Mouse (Mus musculus) megakaryocyte-erythroid progenitor cell, adult 5-6 weeks (primary cell): ENCODE data around the gene Scap. TPM values are rescaled to one million over a fixed set of nuclear protein-coding genes. Genes with fewer than 3 reads are reported as not detected.

Experiments
- ATAC-seq: replicated peaks from 2 replicates; pipeline ENCODE4 v1.8.0; 2016; ENCODE audit warnings: mild to moderate bottlenecking, inconsistent platforms; ENCODE audit not compliant: severe bottlenecking, poor library complexity, low FRiP score, low TSS enrichment
- total RNA-seq, 2 experiments: library from RNA; stranded (forward) in 1 of 2; stranded (reverse) in 1 of 2; fragments of 200-1000, 215-1000 nt in 1 of 2; fragments of >200 nt in 1 of 2; fragmentation: Nextera tagmentation in 1 of 2; gene quantifications; 2 replicates each; pipeline ENCODE4 v1.2.3; 2014 to 2017

Gene Scap
- total RNA-seq (2014; fragmentation: Nextera tagmentation) (35.0 and 48.5 TPM in 2 replicates), total RNA-seq (2017) (20.3 and 60.7 TPM in 2 replicates)

DNA sequence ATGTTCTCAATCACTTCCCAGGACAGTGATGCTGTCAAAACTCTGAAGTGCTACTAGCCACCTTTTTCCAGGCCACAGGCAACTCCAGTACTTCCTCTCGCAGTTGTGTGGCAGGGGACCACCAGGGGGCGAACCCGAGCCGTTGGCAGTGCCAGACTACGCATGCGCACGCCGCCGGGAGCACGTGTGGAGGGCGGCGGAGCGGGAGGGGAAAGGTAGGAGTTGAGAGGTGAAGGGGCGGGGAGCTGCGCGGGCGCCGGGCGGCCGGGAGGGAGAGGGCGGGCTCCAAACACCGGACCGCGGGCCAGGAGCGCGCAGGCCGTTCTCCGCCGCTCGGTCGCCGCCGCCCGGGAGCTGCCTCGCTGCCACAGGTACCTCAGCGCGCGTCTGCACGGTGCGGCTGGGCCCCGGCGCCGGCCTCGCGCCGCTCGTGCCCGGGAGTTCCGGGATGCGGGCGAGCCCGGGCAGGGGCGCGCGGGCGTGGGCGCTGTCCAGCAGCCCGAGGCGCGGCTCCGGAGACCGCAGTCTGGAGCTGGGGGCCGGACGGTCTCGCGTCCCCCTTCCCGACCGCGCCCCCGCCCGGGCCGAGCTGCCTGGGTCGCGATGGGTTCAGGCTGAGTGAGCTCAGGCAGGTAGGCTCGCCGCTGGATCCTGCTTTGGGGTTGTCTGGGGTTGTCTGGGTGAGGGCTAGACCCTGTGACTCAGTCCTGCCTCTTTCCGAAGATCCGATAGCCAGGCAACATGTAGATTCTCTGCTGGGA is at the start of gene Scap:
Gene Scap (plus strand): TSS at position 154 of the 761 bp plus-strand sequence.
- peak; percentile 79 for ATAC-seq

DNA sequence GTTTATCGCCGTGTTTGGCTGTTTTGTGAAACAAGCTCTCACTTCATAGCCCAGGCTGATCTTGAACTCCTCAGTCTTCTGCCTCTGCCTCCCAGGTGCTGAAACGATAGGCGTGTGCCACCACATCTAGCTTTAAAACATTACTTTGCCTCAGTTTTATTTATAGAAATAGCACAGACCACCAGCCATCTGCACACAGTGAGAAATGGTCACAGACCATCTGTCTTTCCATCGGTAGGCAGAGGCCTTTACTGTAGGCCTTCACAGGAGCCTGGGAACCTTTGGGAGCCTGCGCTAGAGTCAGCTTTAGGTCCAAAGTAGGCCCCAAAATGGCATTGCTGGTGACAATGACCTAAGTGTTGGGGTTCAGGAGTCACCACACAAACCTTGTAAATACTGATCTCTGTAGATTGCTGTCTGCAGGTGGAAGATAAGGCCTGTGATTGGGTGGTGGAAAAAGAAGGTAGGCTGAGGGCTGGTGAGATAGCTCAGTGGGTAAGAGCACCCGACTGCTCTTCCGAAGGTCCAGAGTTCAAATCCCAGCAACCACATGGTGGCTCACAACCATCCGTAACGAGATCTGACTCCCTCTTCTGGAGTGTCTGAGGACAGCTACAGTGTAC is 48.9 kb upstream of the Scap start:
- ATAC-seq: no peak

DNA sequence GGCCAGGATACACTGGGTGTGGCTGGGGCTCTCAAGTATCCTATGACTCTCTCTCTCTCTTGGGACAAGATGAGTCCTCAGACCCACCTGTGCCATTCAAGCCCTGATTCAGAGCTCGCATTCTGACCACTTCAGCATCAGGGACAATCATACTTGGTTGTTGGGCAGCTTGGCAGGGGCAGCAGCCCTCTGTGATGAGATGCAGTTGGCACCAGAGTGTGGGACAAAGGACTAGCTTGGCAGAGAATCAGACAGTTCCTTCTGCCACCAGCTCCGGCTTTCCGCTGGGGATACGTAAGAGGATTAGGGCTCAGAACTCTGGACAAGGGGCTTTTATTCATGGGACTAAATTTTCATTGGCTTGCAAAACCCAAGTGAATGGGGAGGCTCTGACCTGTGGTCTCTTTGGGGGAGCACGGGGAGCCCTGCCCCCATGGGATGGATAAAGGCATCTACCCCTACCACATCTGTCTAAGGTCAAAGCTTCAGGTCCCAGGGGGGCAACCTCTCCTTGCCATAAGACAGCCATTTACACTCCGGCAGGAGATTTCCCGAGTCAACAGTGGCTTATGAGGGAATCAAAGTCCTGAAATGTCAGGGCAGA is 45.7 kb upstream of the Scap start:
- ATAC-seq: no peak

DNA sequence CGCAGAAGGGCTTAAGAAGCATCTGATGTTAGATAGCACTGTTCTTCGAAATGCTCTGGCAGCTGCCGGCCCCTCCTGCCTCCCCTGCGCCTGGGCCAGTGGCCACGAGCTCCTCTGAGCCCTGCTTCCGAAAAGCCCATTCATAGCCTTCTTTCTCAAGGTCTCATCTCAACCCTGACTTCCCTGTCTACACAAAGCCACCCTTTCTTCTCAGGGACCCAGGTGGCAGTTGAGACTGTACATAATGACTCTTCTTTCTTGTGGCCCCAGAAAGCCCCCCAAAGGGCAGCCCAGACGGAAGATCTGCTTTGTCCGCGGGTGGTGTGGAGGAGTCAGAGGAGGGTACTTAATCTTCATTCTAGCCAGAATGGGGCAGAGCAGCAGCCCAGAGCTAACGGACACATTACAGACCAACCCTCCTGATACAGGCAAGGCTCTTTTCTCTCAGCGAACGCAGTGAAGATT is 39.8 kb upstream of the Scap start:
- no peak for ATAC-seq

DNA sequence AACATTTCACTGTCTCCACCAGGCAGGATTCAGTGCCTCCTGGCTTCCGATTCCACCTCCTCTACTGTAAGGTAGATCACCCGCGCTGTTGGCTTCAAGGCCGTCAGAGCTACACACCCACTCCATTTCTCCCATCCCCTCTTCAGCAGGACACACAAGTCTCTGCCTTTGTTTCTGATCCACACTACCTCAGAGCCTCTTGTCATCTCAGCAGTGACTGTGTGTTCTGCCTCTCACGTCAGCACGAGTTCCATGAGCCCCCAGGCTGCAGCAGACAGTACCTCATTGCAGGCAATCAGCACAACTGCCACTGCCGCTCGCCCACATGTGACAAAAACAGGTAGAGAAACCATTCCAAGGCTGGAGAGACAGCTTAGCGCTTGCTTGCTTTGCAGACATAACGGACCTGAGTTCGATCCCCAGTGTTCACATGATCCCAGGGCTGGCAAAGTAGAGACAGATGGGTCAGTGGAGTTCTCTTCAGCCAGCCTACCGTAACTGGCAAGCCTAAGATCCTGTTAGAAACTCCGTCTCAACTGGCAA is 39.1 kb upstream of the Scap start:
- ATAC-seq: no peak

DNA sequence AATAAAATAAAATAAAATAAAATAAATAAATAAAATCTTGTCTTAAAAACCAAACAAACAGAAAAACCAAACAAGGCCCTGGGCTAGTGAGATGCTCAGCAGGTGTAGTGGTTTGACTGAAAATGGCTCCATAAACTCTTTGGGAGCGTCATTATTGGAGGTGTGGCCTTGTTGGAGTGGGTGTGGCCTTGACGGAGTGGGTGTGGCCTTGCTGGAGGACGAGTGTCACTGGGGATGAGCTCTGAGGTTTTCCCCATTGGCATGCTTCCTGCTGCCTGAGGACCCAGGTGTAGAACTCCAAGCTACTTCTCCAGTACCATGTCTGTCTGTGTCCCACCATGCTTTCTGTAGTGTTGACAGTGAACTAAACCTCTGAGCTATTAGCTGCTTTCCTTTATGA is 38.3 kb upstream of the Scap start:
- ATAC-seq: no peak

DNA sequence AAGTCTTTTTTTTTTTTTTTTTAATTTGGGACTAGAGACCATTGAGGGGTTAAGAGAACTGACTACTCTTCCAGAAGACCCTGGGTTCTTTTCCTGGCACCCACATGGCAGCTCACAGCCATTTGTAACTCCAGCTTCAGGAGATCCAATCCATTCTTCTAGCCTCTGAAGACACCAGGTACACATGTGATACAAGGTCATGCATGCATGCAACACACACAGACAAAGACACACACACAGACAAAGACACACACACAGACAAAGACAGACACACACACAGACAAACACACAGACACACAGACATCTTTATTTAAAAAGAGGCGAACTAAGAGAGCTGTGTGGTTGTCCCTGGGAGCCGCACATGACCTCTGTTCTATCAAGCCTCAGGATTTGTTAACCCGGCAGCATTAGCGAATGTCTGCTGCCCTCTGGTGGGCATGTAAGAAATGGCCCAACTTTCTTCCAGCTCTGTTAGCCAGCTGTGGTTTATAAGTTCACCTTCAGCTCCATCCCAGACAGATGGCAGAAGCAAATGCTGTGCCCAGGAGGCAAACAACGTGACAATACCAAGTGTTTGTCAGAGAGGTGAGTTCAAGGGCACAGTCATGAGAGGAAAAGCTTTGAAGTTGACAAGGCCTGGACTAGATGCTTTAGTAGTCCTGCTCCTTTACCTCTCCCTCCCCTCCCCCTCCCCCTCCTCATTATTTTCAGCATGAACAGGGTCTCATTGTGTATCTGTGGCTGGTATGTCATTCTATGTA is 36.0 kb upstream of the Scap start:
- ATAC-seq: peak; percentile 91

DNA sequence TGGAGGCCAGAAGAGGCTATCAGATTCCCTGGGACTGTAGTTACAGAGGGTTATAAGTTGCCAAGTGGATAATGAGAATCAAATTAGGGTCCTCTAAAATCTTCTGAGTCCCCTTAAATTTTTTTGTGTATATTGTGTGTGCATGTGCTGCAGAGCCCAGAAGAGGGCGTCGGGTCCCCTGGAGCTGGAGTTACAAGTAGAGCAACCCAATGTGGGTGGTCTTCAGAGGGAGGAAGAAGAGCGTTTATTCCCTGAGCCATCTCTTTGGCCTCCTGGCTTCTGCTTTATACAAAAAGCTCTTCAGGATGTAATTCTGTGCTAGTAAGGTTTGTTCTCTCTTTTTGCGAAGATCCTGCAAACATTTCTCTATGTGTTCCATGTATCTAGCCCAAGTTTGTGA is 28.6 kb upstream of the Scap start:
- 0 out of 2 replicates have a peak, but pooled peaks have one; percentile 32 for ATAC-seq

DNA sequence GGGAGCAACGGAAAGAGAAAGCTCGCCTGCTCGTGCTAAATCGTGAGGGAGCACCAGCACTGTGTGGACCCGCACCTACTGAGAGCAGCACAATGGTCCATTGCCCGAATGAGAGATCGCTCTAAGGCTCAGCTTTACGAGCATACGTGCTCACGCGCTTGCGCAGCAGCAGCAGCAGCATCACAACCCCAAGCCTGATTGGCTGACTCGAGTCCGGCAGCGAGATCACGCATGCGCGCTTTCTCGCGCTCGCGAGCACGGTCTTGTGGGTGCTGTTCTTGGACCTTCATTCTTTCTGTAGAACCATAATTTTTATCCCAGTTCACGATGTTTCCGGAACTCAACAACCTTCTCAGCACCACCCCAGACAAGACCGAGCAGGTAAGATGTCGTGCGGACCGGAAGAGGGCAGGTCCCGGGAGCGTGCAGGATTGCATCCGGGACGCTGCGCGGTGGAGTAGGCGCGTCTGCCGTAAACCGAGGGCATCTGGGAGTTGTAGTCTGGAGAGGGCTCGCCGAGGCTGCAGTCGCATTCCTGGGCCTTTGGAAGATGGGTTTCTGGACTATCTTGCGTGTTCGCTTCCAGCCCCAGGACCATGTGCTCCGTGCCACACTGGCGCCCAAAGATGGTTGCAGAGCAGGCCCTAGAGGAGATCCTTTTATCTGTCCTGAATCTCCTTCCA is 28.0 kb upstream of the Scap start, which contains the start of gene Elp6:
Gene Elp6 (plus strand): TSS at position 205 of the 683 bp plus-strand sequence.
- ATAC-seq: peak; percentile 96

DNA sequence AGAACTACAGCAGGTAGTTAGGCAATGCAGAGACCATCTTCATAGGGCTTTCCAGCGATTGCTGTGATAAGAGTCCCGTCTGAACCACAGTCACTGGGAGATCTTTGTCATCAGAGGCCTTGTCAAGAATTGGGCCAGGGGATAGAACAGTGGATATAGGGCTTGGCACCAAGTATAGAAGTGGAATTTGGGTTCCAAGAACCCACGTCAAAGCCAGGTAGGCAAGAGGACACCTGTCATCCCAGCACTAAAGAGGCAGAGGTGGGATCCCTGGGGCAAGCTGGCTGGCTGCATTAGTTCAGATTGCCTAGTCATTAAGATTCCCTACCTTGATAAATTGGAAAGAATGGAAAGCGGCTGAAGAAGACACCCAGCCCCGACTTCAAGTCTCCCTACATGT is 26.7 kb upstream of the Scap start:
- ATAC-seq: no peak

DNA sequence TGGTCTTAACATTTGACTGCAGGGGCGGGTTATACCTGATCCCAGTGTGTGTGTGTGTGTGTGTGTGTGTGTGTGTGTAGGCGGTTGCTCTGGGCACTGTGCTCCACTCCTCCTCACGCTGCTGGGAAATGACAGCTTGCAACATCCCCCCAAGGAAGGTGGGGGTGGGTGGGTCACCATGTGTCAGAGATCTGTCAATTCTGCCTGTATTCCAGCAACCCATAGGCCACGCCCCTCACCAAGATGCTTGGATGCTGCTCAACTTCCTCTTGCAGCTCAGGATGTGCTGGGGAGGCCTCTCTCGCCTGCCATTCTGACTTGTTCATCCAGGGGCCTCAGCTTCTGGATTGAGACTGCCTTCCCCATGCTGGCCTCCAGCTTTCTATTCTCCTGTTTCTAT is 18.4 kb upstream of the Scap start:
- no peak for ATAC-seq

DNA sequence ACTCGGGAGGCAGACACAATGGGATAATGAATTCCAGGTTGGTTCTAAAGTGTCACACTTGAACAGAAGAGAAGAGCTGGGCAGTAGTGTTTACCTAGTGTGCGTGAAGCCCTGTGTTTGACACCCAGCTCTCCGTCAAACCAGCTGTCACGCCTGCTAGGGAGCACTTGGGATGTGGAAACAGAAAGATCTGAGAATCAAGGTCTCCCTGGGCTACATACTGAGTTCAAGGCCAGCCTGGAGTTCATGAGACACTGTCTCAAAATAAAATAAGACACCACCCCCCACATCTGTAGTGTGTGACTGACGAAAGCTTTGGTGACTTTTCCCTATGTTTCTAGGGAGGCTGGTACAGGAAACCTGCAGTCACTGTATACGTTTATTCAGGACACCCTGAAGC is 17.7 kb upstream of the Scap start:
- ATAC-seq: no peak

DNA sequence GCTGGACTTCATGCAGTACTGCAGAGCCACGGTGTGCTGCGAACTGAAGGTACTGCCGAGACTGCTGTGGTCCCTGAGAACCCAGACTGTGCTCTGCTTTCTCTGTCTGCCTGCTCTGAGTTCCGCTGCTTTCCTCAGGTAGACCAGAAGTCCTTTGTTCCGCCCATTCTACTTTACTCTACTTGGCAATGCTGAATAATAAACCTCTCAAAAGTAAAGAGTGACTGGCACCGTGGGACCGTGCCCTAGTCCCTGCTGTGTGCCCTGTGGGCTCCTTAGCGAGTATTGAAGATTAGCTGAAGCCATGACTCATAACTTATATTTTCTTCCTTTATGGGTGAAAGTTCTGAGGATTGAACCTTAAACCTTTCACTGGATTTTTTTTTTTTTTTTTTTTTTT is 17.2 kb upstream of the Scap start:
- no peak for ATAC-seq

DNA sequence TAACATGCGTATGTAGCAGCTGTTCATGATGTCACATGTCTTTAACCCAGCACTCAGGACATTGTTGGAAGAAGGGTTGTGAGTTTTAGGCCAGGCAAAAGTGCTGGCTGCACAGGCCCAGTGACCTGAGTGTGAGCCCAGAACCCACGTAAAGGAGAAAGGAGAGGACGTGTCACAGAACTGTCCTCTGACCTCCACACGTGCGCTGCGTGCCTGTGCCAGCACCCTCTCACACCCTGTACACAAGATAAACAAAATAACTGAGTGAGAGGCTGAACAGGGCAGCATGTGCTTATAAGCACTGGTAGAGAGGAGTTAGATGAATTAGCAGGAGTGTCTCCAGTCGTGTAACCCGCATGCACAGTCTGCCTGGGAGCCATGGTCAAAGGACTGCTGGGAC is 16.6 kb upstream of the Scap start:
- ATAC-seq: no peak

DNA sequence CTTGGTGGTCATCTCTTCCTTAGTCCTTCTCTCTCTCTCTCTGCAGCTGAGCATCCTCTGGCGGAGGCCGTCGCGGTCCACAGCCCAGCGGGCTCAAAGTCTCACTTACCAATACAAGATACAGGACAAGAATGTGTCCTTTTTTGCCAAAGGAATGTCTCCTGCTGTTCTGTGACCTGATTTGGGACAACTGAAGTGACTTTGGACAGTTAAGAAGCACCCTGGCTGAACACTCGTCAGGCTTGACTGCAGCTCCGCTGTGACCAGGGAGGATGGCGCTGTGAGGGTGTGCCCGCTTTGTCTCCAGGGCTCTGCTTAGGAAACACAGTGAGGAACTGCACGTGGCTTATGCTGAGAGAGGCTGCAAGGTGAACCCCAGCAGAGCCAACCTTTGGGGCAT is 12.3 kb upstream of the Scap start:
- ATAC-seq: no peak

DNA sequence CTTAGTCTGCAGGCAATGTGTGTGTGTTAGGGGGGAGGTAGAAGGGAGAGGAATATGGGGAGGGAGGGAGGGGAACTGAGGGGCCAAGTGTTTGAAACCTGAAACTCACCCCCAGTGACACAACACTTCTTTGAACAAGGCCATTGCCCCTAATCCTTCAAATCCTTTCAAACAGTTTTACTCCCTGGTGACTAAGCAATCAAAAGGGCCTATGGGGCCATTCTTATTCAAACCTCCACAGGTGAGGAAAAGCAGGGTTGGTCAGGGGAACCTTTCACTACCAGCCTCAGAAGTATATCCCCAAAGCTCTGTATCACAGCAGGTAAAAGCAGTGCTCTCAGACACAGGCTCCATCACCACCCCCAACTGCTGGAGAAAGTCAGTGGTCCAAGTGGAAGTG is 10.1 kb upstream of the Scap start:
- no peak for ATAC-seq

DNA sequence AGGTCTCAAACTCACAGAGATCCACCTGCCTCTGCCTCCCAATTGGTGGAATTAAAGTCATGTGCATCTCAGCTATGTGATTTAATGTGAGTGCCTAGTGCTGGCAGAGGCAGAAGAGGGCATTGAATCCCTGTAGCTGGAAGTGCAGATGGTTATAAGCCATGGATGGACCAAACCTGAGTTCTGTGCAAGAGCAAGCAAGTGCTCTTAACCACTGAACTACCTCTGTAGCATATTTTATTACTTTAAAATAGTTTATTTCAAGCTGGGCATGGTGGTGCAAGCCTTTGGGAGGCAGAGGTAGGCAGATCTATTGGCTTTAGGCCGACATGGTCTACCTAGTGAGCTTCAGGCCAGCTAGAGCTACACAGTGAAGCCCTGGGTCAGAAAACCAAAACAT is 8.9 kb upstream of the Scap start:
- ATAC-seq: no peak

DNA sequence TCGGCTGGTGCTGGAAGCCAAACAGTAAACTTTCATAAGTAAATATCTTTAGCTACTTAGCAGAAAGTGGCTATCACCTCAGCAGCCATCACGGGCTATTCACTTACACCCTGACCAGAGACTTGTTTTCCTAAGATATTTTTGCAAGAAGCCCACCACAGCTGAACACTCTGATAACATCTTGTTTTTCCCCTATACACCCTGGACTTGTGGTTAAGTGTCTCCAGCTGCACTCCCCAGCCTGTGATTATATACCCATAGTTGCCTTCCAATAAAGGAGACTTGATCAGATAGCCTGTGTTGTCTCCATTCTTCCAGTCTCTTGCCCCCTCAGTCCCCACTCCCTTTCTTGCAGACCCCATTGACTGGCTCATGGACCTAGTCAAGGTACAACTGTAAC is 4.9 kb upstream of the Scap start:
- no peak for ATAC-seq

DNA sequence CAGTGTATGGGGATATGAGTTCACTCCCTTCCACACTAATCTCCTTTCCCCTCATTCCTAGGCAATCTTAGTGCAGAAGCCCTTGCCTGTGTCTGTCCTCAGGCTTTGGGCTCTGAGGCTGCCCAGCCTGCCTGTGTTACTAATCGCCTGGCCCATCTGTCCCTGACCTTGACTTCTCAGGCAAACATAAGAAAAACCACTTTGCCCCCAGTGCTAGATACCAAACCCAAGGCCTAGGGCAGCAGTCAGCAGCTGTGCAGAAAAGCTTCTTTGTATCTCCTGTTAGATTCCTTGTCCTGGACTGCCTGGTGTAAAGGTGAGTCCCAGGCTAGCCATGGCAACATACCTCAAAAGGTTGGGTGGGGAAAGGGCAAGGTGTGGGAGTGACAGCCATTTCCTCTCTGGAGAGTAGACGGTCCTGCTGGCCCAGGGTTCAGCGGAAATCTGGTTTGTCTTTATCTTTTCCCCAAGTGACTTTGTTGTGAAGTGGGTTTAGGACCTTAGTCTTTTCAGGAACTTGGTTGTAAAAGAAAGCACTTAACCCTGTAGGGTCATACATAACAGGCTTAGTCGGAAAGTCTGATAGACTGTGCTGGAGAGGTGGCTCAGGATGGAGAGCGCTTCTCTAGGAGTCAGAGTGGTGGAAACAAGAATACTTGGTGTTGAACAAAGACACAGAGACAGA is 4.0 kb upstream of the Scap start:
- peak; percentile 54 for ATAC-seq
